Mouse (Mus musculus): Measurements from ENCODE around the gene Ppm1l. TPM values are rescaled to one million over a fixed set of nuclear protein-coding genes. Genes with fewer than 3 reads are reported as not detected.
"Not testable (repeated sequence)": the region's sequence is repeated elsewhere in the genome, so short reads cannot be mapped to it uniquely, and the experiment has no call there.

The Ppm1l gene
- polyA plus RNA-seq, 1 experiment from 2014 or later = 4.8 TPM

DNA sequence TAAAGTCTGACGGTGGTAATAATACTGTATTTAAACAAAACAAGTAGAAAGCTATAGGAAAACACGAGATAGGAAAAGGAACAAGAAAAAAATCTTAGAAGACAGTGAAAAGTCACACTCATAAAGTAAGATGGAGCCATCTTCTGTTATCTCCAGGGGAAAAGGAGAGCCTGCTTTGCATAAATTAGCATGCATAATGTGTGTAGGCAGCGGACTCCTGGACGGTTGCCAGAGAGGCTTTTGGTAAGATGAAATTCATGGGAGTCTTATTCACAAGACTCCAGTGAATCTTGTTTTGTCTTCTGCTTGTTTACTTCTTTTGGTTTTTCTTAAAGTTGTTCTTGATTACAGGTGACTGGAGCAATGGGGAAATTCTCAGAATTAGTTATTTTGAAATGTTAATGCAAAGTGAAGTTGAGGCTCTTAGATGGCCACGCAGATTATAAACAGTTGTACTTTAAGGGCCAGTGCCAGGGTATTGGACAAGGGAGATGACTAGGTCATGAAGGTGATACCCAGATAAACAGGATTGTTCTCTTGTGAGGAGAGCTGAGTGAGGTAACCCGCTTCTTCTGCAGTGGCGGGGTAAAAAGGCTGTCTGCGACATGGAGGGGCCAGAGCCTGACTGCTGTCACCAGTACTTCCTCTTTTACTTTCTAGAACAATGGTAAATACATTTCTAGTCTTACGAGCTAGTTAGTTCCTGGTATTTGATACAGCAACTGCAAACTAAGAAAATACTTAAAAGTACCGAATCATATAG is 57.1 kb downstream of the Ppm1l start:
- no peaks in the 10 kb centered on the region for H3K9me3 ChIP-seq (replicated peaks)
- peaks cover 3% of the 10 kb centered on the region for H3K4me1 ChIP-seq (replicated peaks)
- H3K27me3 ChIP-seq = no peaks in the 10 kb centered on the region
- 52% methylated on average over 10 of the region's 10 CpGs for WGBS (ENCODE audit: insufficient replicate concordance)
- no peak overlapping the region for H3K4me3 ChIP-seq (replicated peaks)
- ATAC-seq (ENCODE audit: insufficient read depth) = no peak
- no peak overlapping the region for H3K4me2 ChIP-seq
- H3K27ac ChIP-seq (replicated peaks) = no peak overlapping the region
- no peaks in the 10 kb centered on the region for H3K36me3 ChIP-seq (replicated peaks)
- H3K9ac ChIP-seq = no peak overlapping the region

DNA sequence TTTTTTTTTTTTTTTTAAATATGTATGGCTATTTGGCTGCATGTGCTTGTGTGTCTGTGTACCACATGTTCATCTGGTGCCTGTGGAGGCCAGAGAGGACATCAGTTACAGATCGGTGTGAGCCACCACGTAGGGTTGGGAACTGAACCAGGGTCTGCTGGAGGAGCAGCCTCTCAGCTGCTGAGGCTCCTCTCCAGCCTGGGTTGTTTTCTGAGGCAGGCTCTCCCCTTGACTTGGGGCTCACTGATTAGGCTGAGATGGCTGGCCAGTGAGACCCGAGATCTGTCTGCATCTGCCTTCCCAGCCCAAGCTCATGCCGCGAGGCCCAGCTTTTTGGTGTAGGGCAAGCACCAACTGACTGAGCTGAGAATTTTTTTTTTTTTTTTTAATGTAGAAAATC is 57.9 kb downstream of the Ppm1l start:
- no peak overlapping the region for H3K27ac ChIP-seq (replicated peaks)
- 60% methylated on average over 5 of the region's 5 CpGs for WGBS (ENCODE audit: insufficient replicate concordance)
- ATAC-seq (ENCODE audit: insufficient read depth) = no peak
- H3K9me3 ChIP-seq (replicated peaks) = no peaks in the 10 kb centered on the region
- peaks cover 3% of the 10 kb centered on the region for H3K4me1 ChIP-seq (replicated peaks)
- no peaks in the 10 kb centered on the region for H3K36me3 ChIP-seq (replicated peaks)
- H3K27me3 ChIP-seq = no peaks in the 10 kb centered on the region
- no peak overlapping the region for H3K9ac ChIP-seq
- H3K4me2 ChIP-seq = no peak overlapping the region
- H3K4me3 ChIP-seq (replicated peaks) = no peak overlapping the region

DNA sequence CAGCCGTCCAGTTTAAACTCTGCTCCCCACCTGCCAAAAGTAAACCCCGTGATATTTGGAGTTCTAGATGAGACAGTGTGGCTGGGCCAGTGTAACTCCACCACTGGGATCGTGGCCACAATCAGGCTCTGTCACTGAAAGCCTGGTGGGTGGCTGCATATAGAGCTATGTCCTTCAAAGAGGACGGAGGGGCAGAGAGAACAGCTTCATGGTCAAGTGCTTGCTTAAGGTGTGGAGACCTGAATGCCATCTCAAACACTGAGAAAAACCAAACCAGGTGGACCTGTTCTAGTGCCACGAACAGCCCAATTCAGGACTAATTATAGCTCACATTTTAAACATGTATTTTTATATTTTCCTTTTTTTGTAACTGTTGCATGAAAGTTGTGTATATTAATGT is 58.3 kb downstream of the Ppm1l start:
- H3K4me3 ChIP-seq (replicated peaks) = no peak overlapping the region
- H3K27me3 ChIP-seq = no peaks in the 10 kb centered on the region
- H3K4me1 ChIP-seq (replicated peaks) = peaks cover 3% of the 10 kb centered on the region
- ATAC-seq (ENCODE audit: insufficient read depth) = no peak
- 71% methylated on average over 5 of the region's 5 CpGs for WGBS (ENCODE audit: insufficient replicate concordance)
- no peaks in the 10 kb centered on the region for H3K9me3 ChIP-seq (replicated peaks)
- no peak overlapping the region for H3K27ac ChIP-seq (replicated peaks)
- H3K9ac ChIP-seq = no peak overlapping the region
- H3K4me2 ChIP-seq = no peak overlapping the region
- no peaks in the 10 kb centered on the region for H3K36me3 ChIP-seq (replicated peaks)

DNA sequence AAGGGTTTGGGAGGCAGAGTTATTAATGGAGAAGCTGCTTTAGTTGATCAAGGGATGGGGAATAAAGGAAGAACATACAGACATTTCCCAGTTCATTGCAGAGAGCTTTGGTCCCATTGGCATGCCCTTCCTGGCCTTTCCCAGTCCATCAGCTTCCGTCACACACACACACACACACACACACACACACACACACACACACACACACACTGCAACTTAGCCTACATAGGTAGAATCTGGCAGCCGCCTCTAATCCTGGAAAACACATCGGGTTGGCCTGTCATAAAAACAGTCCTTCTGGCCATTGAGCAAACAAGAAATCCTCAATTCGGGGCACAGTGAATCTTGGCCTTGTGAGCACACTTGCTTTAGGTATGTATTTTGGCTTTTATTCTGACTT is 64.6 kb downstream of the Ppm1l start:
- Histone ChIP-seq H3K9ac (no peak overlapping the region), H3K9me3 (replicated peaks) (no peaks in the 10 kb centered on the region), H3K4me2 (no peak overlapping the region), H3K4me1 (replicated peaks) (no peaks in the 10 kb centered on the region), H3K27me3 (no peaks in the 10 kb centered on the region), H3K27ac (replicated peaks) (no peak overlapping the region), H3K36me3 (replicated peaks) (no peaks in the 10 kb centered on the region), H3K4me3 (replicated peaks) (no peak overlapping the region)
- ATAC-seq (ENCODE audit: insufficient read depth) = no peak
- WGBS (ENCODE audit: insufficient replicate concordance) = 81% methylated on average over 4 of the region's 4 CpGs

DNA sequence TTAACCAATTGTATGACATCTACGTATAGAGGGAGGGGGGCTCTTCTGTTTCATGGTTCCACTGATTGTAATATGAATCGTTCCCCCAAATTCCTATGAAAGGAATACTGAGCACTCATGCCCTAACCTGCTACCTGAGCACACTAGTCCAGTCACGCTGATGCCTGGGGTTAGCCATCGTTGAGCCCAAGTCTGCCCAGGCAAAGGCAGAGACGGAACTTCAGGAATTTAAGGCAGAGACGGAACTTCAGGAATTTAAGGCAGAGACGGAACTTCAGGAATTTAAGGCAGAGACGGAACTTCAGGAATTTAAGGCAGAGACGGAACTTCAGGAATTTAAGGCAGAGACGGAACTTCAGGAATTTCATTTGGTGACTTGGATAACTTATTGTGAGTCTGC is 75.2 kb downstream of the Ppm1l start:
- WGBS (ENCODE audit: insufficient replicate concordance) = 78% methylated on average over 10 of the region's 10 CpGs
- H3K27me3 ChIP-seq; H3K9ac ChIP-seq; H3K4me2 ChIP-seq; H3K4me3 ChIP-seq (replicated peaks); H3K9me3 ChIP-seq (replicated peaks); H3K27ac ChIP-seq (replicated peaks); ATAC-seq (ENCODE audit: insufficient read depth); H3K36me3 ChIP-seq (replicated peaks); H3K4me1 ChIP-seq (replicated peaks): not testable (repeated sequence)

DNA sequence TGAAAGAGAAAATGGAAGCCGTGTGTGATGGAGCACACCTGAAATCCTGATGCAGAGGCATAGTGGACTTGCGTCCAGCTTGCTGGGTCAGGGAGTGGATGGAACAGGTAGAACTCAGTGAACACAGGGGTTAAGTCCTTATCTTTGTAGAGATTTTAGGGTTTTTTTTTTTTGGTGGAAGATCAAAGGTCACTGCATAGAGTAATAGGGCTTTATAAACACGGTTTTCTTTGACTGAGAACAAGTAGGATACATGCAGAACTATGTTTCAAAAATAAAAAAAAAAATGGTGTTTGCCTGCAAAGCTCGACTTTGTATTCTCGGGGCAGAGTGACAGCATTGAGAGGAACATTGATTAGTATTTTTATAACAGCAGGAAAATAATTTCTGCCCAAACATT is 75.6 kb downstream of the Ppm1l start:
- no peak overlapping the region for H3K9ac ChIP-seq
- no peak for ATAC-seq (ENCODE audit: insufficient read depth)
- H3K4me1 ChIP-seq (replicated peaks) = no peaks in the 10 kb centered on the region
- no peak overlapping the region for H3K4me3 ChIP-seq (replicated peaks)
- no peak overlapping the region for H3K4me2 ChIP-seq
- no peaks in the 10 kb centered on the region for H3K27me3 ChIP-seq
- no peaks in the 10 kb centered on the region for H3K9me3 ChIP-seq (replicated peaks)
- no peaks in the 10 kb centered on the region for H3K36me3 ChIP-seq (replicated peaks)
- H3K27ac ChIP-seq (replicated peaks) = no peak overlapping the region
- 74% methylated on average over 5 of the region's 5 CpGs for WGBS (ENCODE audit: insufficient replicate concordance)

DNA sequence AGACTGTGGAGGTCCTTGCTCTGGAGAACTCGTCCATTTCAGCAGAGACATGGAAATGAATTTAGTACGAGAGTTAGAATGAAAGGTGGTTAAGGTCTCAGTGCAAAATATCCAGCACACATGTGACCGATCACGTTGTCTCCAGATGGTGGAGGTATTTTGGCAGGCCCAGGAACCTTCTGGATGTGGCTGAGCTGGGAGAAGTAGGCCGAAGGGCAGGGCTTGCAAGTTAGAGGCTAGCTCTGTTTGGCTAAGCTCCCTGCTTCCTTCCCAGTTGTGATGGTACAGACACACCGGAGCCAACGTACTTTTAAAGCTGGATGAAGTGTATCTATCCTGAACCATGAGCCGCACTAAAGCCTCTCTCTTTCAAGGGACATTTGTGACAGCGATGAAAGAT is 76.4 kb downstream of the Ppm1l start:
- Histone ChIP-seq H3K4me1 (replicated peaks) (no peaks in the 10 kb centered on the region), H3K9ac (no peak overlapping the region), H3K36me3 (replicated peaks) (no peaks in the 10 kb centered on the region), H3K4me2 (no peak overlapping the region), H3K9me3 (replicated peaks) (no peaks in the 10 kb centered on the region), H3K27ac (replicated peaks) (no peak overlapping the region), H3K4me3 (replicated peaks) (no peak overlapping the region), H3K27me3 (no peaks in the 10 kb centered on the region)
- WGBS (ENCODE audit: insufficient replicate concordance) = 76% methylated on average over 9 of the region's 9 CpGs
- ATAC-seq (ENCODE audit: insufficient read depth) = no peak

DNA sequence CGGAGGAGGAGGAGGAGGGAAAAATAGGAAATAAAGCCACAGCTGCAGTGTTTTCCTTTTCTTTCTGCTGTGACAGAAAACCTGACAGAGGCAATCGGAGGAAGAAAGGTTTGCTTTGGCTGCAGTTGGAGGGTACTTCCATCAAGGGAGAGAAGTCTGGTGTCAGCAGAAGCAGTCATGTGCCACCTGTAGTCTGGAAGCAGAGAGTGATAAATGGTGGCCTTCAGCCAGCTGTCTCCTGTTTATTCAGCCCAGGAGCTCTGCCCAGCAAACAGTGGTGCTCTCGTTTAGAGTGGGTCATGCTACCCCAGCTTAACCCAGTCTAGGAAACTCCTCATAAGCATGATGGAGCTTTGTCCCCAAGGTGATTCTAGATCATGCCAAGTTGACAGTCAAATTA is 77.3 kb downstream of the Ppm1l start:
- no peak overlapping the region for H3K4me3 ChIP-seq (replicated peaks)
- H3K27ac ChIP-seq (replicated peaks) = no peak overlapping the region
- H3K9me3 ChIP-seq (replicated peaks) = no peaks in the 10 kb centered on the region
- no peaks in the 10 kb centered on the region for H3K27me3 ChIP-seq
- no peak overlapping the region for H3K4me2 ChIP-seq
- no peak overlapping the region for H3K9ac ChIP-seq
- H3K36me3 ChIP-seq (replicated peaks) = no peaks in the 10 kb centered on the region
- 66% methylated on average over 3 of the region's 3 CpGs for WGBS (ENCODE audit: insufficient replicate concordance)
- no peak for ATAC-seq (ENCODE audit: insufficient read depth)
- H3K4me1 ChIP-seq (replicated peaks) = no peaks in the 10 kb centered on the region

DNA sequence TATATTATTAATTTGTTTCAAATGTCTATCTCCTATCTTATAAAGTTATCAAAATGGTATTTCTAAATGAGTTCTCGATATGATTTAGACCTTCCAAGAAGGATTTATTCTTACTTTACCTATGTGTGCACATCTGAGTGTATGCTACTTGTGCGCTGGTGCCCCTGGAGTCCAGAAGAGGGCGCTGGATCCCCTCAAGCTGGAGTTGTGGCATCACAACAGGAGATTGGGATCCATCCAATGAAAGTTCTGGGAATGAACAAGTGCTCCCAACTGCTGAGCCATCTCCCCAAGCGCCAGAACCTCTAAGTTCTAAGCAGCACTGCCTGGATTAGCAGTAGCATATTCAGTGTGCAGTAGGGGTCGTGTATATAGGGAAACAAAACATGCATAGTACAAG is 78.4 kb downstream of the Ppm1l start:
- WGBS (ENCODE audit: insufficient replicate concordance) = 73% methylated on average over 5 of the region's 5 CpGs
- H3K4me2 ChIP-seq = no peak overlapping the region
- H3K9ac ChIP-seq = no peak overlapping the region

DNA sequence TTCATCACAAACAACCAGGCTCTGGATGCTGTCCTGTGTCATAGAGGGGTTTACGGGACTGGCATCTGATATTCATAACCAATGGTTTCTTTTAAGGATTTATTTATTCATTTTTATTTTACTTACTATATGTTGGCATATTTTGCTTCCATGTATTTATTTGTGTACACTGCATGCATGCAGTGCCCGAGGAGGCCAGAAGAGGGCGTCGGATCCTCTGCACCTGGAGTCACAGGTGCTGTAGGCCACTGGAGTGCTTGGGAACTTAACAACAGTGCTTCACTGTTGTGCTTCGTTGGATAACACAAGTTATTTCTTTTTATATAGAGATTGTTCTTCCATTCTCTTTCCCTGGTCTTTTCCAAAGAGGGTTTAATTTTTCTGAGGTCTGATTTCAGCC is 81.1 kb downstream of the Ppm1l start:
- Histone ChIP-seq H3K36me3 (replicated peaks) (no peaks in the 10 kb centered on the region), H3K4me2 (no peak overlapping the region), H3K27ac (replicated peaks) (no peak overlapping the region), H3K9me3 (replicated peaks) (no peaks in the 10 kb centered on the region), H3K27me3 (no peaks in the 10 kb centered on the region), H3K9ac (no peak overlapping the region), H3K4me3 (replicated peaks) (no peak overlapping the region), H3K4me1 (replicated peaks) (no peaks in the 10 kb centered on the region)
- ATAC-seq (ENCODE audit: insufficient read depth) = no peak
- WGBS (ENCODE audit: insufficient replicate concordance) = 60% methylated on average over 5 of the region's 5 CpGs

More for the DNA sequence above, 78.4 kb downstream of the Ppm1l start:
- Histone ChIP-seq H3K9me3 (replicated peaks) (no peaks in the 10 kb centered on the region), H3K27me3 (no peaks in the 10 kb centered on the region), H3K4me1 (replicated peaks) (no peaks in the 10 kb centered on the region), H3K27ac (replicated peaks) (no peak overlapping the region), H3K36me3 (replicated peaks) (no peaks in the 10 kb centered on the region), H3K4me3 (replicated peaks) (no peak overlapping the region)
- no peak for ATAC-seq (ENCODE audit: insufficient read depth)

DNA sequence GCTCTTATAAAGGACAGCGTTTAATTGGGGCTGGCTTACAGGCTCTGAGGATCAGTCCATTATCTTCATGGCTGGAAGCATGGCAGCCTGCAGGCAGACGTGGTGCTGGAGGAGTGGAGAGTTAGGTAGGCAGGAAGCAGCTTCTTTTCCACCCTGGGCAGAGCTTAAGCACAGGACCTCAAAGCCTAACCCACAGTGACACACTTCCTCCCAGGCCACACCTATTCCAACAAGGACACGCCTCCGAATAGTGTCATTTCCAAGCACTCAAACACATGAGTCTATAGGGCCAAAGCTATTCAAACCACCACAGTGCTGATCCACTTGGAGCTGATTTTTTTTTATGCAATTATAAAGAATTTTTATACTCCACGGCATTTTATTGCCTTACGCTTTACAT is 82.7 kb downstream of the Ppm1l start:
- Histone ChIP-seq H3K4me3 (replicated peaks) (no peak overlapping the region), H3K9ac (no peak overlapping the region), H3K27ac (replicated peaks) (no peak overlapping the region), H3K4me1 (replicated peaks) (no peaks in the 10 kb centered on the region), H3K9me3 (replicated peaks) (no peaks in the 10 kb centered on the region), H3K27me3 (no peaks in the 10 kb centered on the region), H3K4me2 (no peak overlapping the region), H3K36me3 (replicated peaks) (no peaks in the 10 kb centered on the region)
- no peak for ATAC-seq (ENCODE audit: insufficient read depth)
- 78% methylated on average over 6 of the region's 6 CpGs for WGBS (ENCODE audit: insufficient replicate concordance)

DNA sequence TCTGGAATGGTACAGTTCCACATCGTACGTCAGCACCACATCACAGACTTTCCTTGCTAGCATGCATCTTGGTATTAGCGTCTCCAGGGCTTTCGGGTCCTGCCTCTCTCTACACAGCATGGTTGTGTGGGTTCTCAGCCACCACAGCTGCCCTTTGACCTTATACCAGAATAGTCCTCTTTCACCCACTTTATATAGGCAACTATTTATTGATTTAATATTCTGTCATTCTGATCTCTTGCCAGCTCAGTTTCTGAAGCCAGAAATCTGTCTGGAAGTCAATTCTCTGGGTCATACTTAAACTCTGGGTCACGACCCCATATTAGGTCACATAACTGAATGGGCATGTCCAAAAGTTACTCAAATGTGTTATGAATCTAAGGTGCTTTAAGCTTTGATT is 86.5 kb downstream of the Ppm1l start:
- no peaks in the 10 kb centered on the region for H3K9me3 ChIP-seq (replicated peaks)
- no peak overlapping the region for H3K4me3 ChIP-seq (replicated peaks)
- no peak overlapping the region for H3K27ac ChIP-seq (replicated peaks)
- H3K4me1 ChIP-seq (replicated peaks) = no peaks in the 10 kb centered on the region
- H3K36me3 ChIP-seq (replicated peaks) = no peaks in the 10 kb centered on the region
- H3K27me3 ChIP-seq = no peaks in the 10 kb centered on the region
- 76% methylated on average over 5 of the region's 5 CpGs for WGBS (ENCODE audit: insufficient replicate concordance)
- no peak overlapping the region for H3K9ac ChIP-seq
- ATAC-seq (ENCODE audit: insufficient read depth) = no peak
- H3K4me2 ChIP-seq = no peak overlapping the region

All from liver, embryonic 15.5 days (tissue).